Mouse (Mus musculus): ENCODE measurements around the gene Gm28038. TPM values are rescaled to one million over a fixed set of nuclear protein-coding genes. Genes with fewer than 3 reads are reported as not detected.

Gm28038 gene
- polyA plus RNA-seq (2012; rRNA removed): not detected in 2 replicates

DNA sequence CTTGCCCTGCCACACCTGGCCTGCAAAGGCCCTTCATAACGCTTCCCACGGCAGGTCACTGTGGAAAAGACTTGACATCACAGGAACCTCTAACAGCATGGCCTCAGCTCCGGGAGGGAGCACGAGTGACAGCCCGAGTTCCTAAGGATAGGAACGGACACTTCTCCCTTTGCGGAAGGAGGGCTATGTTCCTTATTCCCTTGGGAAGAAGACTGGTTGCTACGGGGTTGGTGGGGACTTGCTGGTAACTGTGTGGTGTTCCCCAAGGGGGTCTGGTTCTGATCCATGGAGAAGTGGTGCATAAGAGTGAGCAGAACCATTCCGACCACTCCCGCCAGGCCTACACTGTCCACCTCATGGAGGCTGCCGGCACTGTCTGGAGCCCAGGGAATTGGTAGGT is at the start of gene Gm28038:
TSS of gene Gm28038 (plus strand) at position 301 of the 400 bp plus-strand sequence.
- no peak within 1 kb of the TSS for H3K27ac ChIP-seq (ENCODE audit: insufficient read depth, low read depth, low read length)
- no peaks in the 10 kb centered on the region for H3K36me3 ChIP-seq (ENCODE audit: control insufficient read depth, insufficient read depth, low read length)
- 93% methylated on average over 11 of the region's 11 CpGs for WGBS
- no peak for TF ChIP-seq POLR2A (IDR thresholded peaks at IDR 0.05; ENCODE audit: low read depth, low read length)
- no peak for TF ChIP-seq CTCF (conservative IDR thresholded peaks at IDR 0.05; ENCODE audit: insufficient read depth, insufficient read length, low read depth, low read length)
- no peak for DNase-seq
- H3K4me1 ChIP-seq (ENCODE audit: control insufficient read depth, insufficient read depth, low read length): peaks cover 8% of the 10 kb centered on the region
- no peak within 1 kb of the TSS for H3K4me3 ChIP-seq (ENCODE audit: insufficient read depth, low read depth, low read length)
- no peaks in the 10 kb centered on the region for H3K27me3 ChIP-seq (replicated peaks; ENCODE audit: control insufficient read depth, insufficient read depth, low read length)

- WGBS: 42% methylated on average over 5 of the region's 5 CpGs
- no peak overlapping the region for H3K27ac ChIP-seq (ENCODE audit: insufficient read depth, low read depth, low read length)
- H3K36me3 ChIP-seq (ENCODE audit: control insufficient read depth, insufficient read depth, low read length): no peaks in the 10 kb centered on the region
- H3K27me3 ChIP-seq (replicated peaks; ENCODE audit: control insufficient read depth, insufficient read depth, low read length): no peaks in the 10 kb centered on the region
- TF ChIP-seq POLR2A (IDR thresholded peaks at IDR 0.05; ENCODE audit: low read depth, low read length) (no peak), CTCF (conservative IDR thresholded peaks at IDR 0.05; ENCODE audit: insufficient read depth, insufficient read length, low read depth, low read length) (no peak)
- no peak overlapping the region for H3K4me3 ChIP-seq (ENCODE audit: insufficient read depth, low read depth, low read length)
- peaks cover 17% of the 10 kb centered on the region; the same call in 1 of the 2 replicates for H3K4me1 ChIP-seq (ENCODE audit: control insufficient read depth, insufficient read depth, low read length)
- no peak for DNase-seq
Observed at GRCm38 (mm10) chr2:30235593-30235992, 45.2 kb upstream of the Gm28038 start.

- 0 out of 2 replicates have a peak, but pooled peaks cover 2% of the 10 kb centered on the region for H3K36me3 ChIP-seq (ENCODE audit: control insufficient read depth, insufficient read depth, low read length)
- H3K27ac ChIP-seq (ENCODE audit: insufficient read depth, low read depth, low read length): peak overlapping the region; percentile 74
- DNase-seq: no peak
Observed at GRCm38 (mm10) chr2:30236426-30237198, 44.2 kb upstream of the Gm28038 start.

DNA sequence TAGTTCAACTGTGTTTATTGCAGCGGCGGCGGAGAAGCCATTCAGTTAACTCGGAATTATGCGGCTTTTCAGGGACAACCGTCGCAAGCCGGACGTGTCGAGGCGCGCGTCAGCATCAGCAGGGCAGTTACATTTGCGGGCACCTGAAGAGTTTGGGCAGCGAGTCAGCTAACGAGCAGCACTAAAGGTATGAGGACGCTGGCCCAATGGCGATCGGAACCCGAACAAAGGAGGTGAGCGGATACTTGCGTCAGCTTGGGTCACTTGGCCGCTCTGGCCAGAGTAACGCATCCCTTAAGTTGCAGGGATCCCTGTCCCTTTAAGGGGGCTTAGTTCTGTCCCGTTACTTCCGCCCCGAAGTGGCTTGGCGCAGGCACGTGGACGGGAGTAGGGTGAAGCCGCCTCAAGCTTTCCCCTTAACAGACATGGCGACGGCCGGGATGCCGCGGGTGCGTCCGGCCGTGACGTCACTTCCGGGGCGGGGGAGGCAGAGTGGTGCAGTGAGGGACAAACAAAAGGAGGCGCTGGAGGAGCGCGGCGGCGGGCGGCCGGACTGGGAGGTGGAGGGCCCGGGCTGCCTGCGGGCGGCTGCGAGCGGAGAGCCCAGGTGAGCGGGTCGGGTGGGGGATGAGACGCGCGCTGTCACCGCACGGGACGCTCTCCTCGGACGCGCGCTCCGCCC is 43.5 kb upstream of the Gm28038 start, which contains the start of gene Lrrc8a:
TSS of gene Lrrc8a (plus strand) at position 517 of the 682 bp plus-strand sequence.
- Histone ChIP-seq H3K36me3 (ENCODE audit: control insufficient read depth, insufficient read depth, low read length) (0 out of 2 replicates have a peak, but pooled peaks cover 2% of the 10 kb centered on the region), H3K4me1 (ENCODE audit: control insufficient read depth, insufficient read depth, low read length) (peaks cover 17% of the 10 kb centered on the region; the same call in 1 of the 2 replicates), H3K4me3 (ENCODE audit: insufficient read depth, low read depth, low read length) (peak within 1 kb of the TSS; percentile 93), H3K27me3 (replicated peaks; ENCODE audit: control insufficient read depth, insufficient read depth, low read length) (no peaks in the 10 kb centered on the region), H3K27ac (ENCODE audit: insufficient read depth, low read depth, low read length) (peak within 1 kb of the TSS; percentile 94)
- peak; percentile 100 for DNase-seq
- WGBS: under 1% methylated on average over 67 of the region's 67 CpGs
- TF ChIP-seq CTCF (conservative IDR thresholded peaks at IDR 0.05; ENCODE audit: insufficient read depth, insufficient read length, low read depth, low read length) (peak; percentile 32; the same call in 1 of the 2 replicates), POLR2A (IDR thresholded peaks at IDR 0.05; ENCODE audit: low read depth, low read length) (no peak)

More at GRCm38 (mm10) chr2:30236426-30237198, 44.2 kb upstream of the Gm28038 start:
- no peak for TF ChIP-seq POLR2A (IDR thresholded peaks at IDR 0.05; ENCODE audit: low read depth, low read length)
- no peak for TF ChIP-seq CTCF (conservative IDR thresholded peaks at IDR 0.05; ENCODE audit: insufficient read depth, insufficient read length, low read depth, low read length)
- Histone ChIP-seq H3K27me3 (replicated peaks; ENCODE audit: control insufficient read depth, insufficient read depth, low read length) (no peaks in the 10 kb centered on the region), H3K4me3 (ENCODE audit: insufficient read depth, low read depth, low read length) (peak overlapping the region; percentile 70), H3K4me1 (ENCODE audit: control insufficient read depth, insufficient read depth, low read length) (peaks cover 17% of the 10 kb centered on the region; the same call in 1 of the 2 replicates)
- WGBS: 2% methylated on average over 18 of the region's 18 CpGs

DNA sequence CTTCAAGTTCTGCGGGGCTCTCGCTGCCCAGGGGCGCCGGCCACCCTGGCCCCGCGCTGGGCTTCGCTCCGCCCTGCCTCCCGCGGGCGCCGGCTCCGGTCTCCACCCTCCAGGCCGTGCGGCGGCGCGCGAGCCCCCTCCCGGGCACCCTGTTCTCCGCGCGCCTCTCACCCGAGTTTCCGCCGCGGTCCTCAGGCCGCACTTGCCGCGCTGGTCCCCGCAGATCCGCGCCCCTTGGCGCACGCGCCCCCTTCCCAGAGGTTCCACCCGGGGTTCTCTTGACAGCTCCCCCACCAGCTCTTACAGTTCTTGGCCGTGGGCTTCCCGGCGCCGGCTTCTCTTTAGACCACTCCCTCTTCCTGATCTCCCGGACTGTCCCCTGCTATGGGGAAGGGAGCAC is 43.0 kb upstream of the Gm28038 start:
- DNase-seq: peak; percentile 83
- Histone ChIP-seq H3K27me3 (replicated peaks; ENCODE audit: control insufficient read depth, insufficient read depth, low read length) (no peaks in the 10 kb centered on the region), H3K4me3 (ENCODE audit: insufficient read depth, low read depth, low read length) (peak overlapping the region; percentile 93), H3K36me3 (ENCODE audit: control insufficient read depth, insufficient read depth, low read length) (0 out of 2 replicates have a peak, but pooled peaks cover 2% of the 10 kb centered on the region), H3K27ac (ENCODE audit: insufficient read depth, low read depth, low read length) (peak overlapping the region; percentile 94), H3K4me1 (ENCODE audit: control insufficient read depth, insufficient read depth, low read length) (peaks cover 17% of the 10 kb centered on the region; the same call in 1 of the 2 replicates)
- WGBS: under 1% methylated on average over 41 of the region's 42 CpGs
- TF ChIP-seq POLR2A (IDR thresholded peaks at IDR 0.05; ENCODE audit: low read depth, low read length): no peak
- TF ChIP-seq CTCF (conservative IDR thresholded peaks at IDR 0.05; ENCODE audit: insufficient read depth, insufficient read length, low read depth, low read length): no peak

DNA sequence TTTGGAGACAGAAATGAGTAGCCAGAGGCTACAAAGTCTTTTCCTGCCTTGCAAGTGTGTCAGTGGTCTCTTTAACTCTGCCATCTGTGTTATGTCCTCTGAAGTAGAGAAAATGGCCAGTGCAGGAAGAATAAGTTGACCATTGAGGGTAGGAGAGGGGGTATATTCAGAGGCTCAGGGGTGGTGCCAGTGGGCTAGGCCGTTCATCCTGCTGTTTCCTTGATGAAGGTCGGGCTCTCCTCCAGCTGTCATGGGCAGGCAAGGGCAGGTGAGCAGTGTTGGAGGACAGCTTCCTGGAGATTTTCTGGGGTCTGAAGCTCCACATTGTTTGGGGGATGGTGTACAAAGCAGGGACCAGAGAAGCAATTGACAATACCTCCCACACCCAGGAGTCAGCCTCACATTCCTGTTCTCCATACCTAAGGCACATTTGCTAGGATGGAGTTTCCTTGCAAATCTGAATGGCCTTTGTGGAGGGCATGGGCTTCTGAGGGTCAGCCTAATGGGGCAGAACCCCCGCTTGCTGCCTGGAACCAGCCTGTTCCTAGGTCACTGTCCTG is 41.9 kb upstream of the Gm28038 start:
- no peaks in the 10 kb centered on the region for H3K27me3 ChIP-seq (replicated peaks; ENCODE audit: control insufficient read depth, insufficient read depth, low read length)
- peaks cover 23% of the 10 kb centered on the region for H3K4me1 ChIP-seq (ENCODE audit: control insufficient read depth, insufficient read depth, low read length)
- H3K4me3 ChIP-seq (ENCODE audit: insufficient read depth, low read depth, low read length): peak overlapping the region; percentile 93
- 29% methylated on average over 3 of the region's 3 CpGs for WGBS
- H3K36me3 ChIP-seq (ENCODE audit: control insufficient read depth, insufficient read depth, low read length): 0 out of 2 replicates have a peak, but pooled peaks cover 2% of the 10 kb centered on the region
- TF ChIP-seq POLR2A (IDR thresholded peaks at IDR 0.05; ENCODE audit: low read depth, low read length) (no peak), CTCF (conservative IDR thresholded peaks at IDR 0.05; ENCODE audit: insufficient read depth, insufficient read length, low read depth, low read length) (no peak)
- DNase-seq: no peak
- H3K27ac ChIP-seq (ENCODE audit: insufficient read depth, low read depth, low read length): peak overlapping the region; percentile 94
